Comparison of ENCODE assay signal across 23 mouse cellular contexts in the genomic region with DNA sequence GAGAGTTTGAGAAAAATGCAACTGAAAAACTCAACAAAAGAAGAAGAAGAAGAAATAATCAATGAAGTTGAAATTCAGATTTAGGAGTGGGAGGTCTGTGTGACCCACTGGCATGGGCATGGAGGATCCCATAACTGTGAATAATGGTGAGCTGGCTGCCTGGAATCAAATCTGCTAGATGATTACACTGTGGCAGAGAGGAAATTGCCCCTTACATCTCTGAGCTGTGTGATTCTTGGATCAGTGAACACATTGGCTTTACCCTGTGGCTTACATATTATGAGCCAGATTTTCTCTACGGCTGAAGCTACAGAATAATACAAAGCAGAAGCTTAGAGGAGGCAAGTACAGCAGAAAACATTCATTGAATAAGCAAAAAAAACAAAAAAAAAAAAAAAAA.
"Had no signal": no experiment of that assay in that cellular context is flagged by ENCODE, and none has a peak within 500 bp of the region (broad histone marks: within the 10 kb centered on the region; RNA-seq: fewer than 3 reads in every experiment).

No protein-coding gene starts in this region.

- H3K9me3 ChIP-seq: heart, embryonic 13.5 days; heart, embryonic 15.5 days; kidney, embryonic 15.5 days; limb, embryonic 13.5 days; limb, embryonic 15.5 days; liver, embryonic 12.5 days had no signal

- H3K4me3 ChIP-seq: heart, adult 2 months; heart, embryonic 13.5 days; heart, embryonic 15.5 days; kidney, embryonic 15.5 days; limb, embryonic 13.5 days; limb, embryonic 15.5 days; liver, embryonic 12.5 days had no signal

- H3K36me3 ChIP-seq: heart, embryonic 13.5 days; heart, embryonic 15.5 days; kidney, embryonic 15.5 days; limb, embryonic 13.5 days; limb, embryonic 15.5 days; liver, embryonic 12.5 days had no signal

- H3K27ac ChIP-seq: heart, adult 2 months; heart, embryonic 13.5 days; heart, embryonic 15.5 days; kidney, embryonic 15.5 days; kidney, postnatal 0 days; limb, embryonic 13.5 days; limb, embryonic 15.5 days; liver, embryonic 12.5 days had no signal

- H3K4me1 ChIP-seq: heart, embryonic 13.5 days; heart, embryonic 15.5 days; kidney, embryonic 15.5 days; limb, embryonic 13.5 days; limb, embryonic 15.5 days; liver, embryonic 12.5 days had no signal

- DNase-seq: gastrocnemius, postnatal 14 days; gastrocnemius, postnatal 36 days; heart, adult 11 months; heart, adult 2 months; heart, postnatal 14 days; heart, postnatal 36 days; kidney, adult 11 months; kidney, adult 2 months; kidney, adult 9 months; kidney, postnatal 14 days; kidney, postnatal 36 days; layer of hippocampus, adult 9-11 months; layer of hippocampus, postnatal 36 days; left cerebral cortex, postnatal 4 days had no signal

- H3K9ac ChIP-seq: heart, embryonic 13.5 days; heart, embryonic 15.5 days; kidney, embryonic 15.5 days; limb, embryonic 13.5 days; limb, embryonic 15.5 days; liver, embryonic 12.5 days had no signal

- H3K27me3 ChIP-seq: heart, embryonic 13.5 days; heart, embryonic 15.5 days; kidney, embryonic 15.5 days; limb, embryonic 13.5 days; limb, embryonic 15.5 days; liver, embryonic 12.5 days had no signal

- H3K4me2 ChIP-seq: heart, embryonic 11.5 days; heart, embryonic 13.5 days; heart, embryonic 15.5 days; kidney, embryonic 15.5 days; limb, embryonic 13.5 days; limb, embryonic 15.5 days; liver, embryonic 12.5 days had no signal

- ATAC-seq: intestine, embryonic 16.5 days; liver, embryonic 12.5 days had no signal
